Mouse (Mus musculus): ENCODE data around the gene Poldip3. TPM values are rescaled to one million over a fixed set of nuclear protein-coding genes. Genes with fewer than 3 reads are reported as not detected.

Poldip3 gene
- polyA plus RNA-seq, 1 experiment from 2014 or later, result 145 TPM

GRCm38 (mm10) chr15:83084022-83084640 lies 65.1 kb downstream of the Poldip3 start:
- Histone ChIP-seq H3K4me2 (replicated peaks) (peak overlapping the region; percentile 38), H3K9me3 (ENCODE audit: control insufficient read depth, low read length) (no peaks in the 10 kb centered on the region), H3K4me1 (replicated peaks; ENCODE audit: control insufficient read depth, insufficient read depth, low read length) (peaks cover 19% of the 10 kb centered on the region), H3K9ac (0 out of 2 replicates have a peak overlapping the region, but pooled peaks have one; percentile 31), H3K4me3 (replicated peaks; ENCODE audit: low read length) (no peak overlapping the region), H3K27ac (peak overlapping the region; percentile 62), H3K27me3 (ENCODE audit: control insufficient read depth, insufficient read depth, low read length) (peaks cover 12% of the 10 kb centered on the region; the same call in 1 of the 2 replicates), H3K36me3 (replicated peaks; ENCODE audit: control insufficient read depth, insufficient read depth) (no peaks in the 10 kb centered on the region)
- DNase-seq (ENCODE audit: low spot score) (peak; percentile 76), ATAC-seq (ENCODE audit: low FRiP score) (peak; percentile 49; the same call in 1 of the 2 replicates)
- 25% methylated on average over 13 of the region's 13 CpGs for WGBS

GRCm38 (mm10) chr15:83083530-83083929 lies 65.7 kb downstream of the Poldip3 start:
- no peak for ATAC-seq (ENCODE audit: low FRiP score)
- no peaks in the 10 kb centered on the region for H3K36me3 ChIP-seq (replicated peaks; ENCODE audit: control insufficient read depth, insufficient read depth)
- 35% methylated on average over 5 of the region's 5 CpGs for WGBS
- 0 out of 2 replicates have a peak overlapping the region, but pooled peaks have one; percentile 31 for H3K9ac ChIP-seq
- H3K9me3 ChIP-seq (ENCODE audit: control insufficient read depth, low read length), result no peaks in the 10 kb centered on the region
- H3K4me1 ChIP-seq (replicated peaks; ENCODE audit: control insufficient read depth, insufficient read depth, low read length), result peaks cover 14% of the 10 kb centered on the region
- peak overlapping the region; percentile 38 for H3K4me2 ChIP-seq (replicated peaks)
- H3K27me3 ChIP-seq (ENCODE audit: control insufficient read depth, insufficient read depth, low read length), result peaks cover 12% of the 10 kb centered on the region; the same call in 1 of the 2 replicates
- no peak overlapping the region for H3K4me3 ChIP-seq (replicated peaks; ENCODE audit: low read length)
- peak overlapping the region; percentile 62 for H3K27ac ChIP-seq
- peak; percentile 45 for DNase-seq (ENCODE audit: low spot score)

Other genes starting within 250 kb of the Poldip3 start
- 14.0 TPM in 2 replicates for gene Tcf20, start 161.5 kb downstream of the Poldip3 start, polyA plus RNA-seq (2014; fragmentation: Nextera tagmentation; extraction: Ambion mirVana)
- gene Nfam1, start 116.1 kb downstream of the Poldip3 start, polyA plus RNA-seq (2014; fragmentation: Nextera tagmentation; extraction: Ambion mirVana), result 1.9 and 2.1 TPM in 2 replicates
- gene Serhl, start 59.9 kb downstream of the Poldip3 start, polyA plus RNA-seq (2014; fragmentation: Nextera tagmentation; extraction: Ambion mirVana), result 31.4 and 34.8 TPM in 2 replicates
- gene Rrp7a, start 26.6 kb downstream of the Poldip3 start, polyA plus RNA-seq (2014; fragmentation: Nextera tagmentation; extraction: Ambion mirVana), result 64.7 and 68.2 TPM in 2 replicates
- 112 and 129 TPM in 2 replicates for gene Cyb5r3, start 23.2 kb upstream of the Poldip3 start, polyA plus RNA-seq (2014; fragmentation: Nextera tagmentation; extraction: Ambion mirVana)
- 2.3 and 4.2 TPM in 2 replicates for gene A4galt, start 102.4 kb upstream of the Poldip3 start, polyA plus RNA-seq (2014; fragmentation: Nextera tagmentation; extraction: Ambion mirVana)
- gene Arfgap3, start 200.9 kb upstream of the Poldip3 start, polyA plus RNA-seq (2014; fragmentation: Nextera tagmentation; extraction: Ambion mirVana), result 38.4 and 43.2 TPM in 2 replicates